Mouse (Mus musculus): ENCODE measurements at regions not wholly inside any gene's neighbourhood (a gene's known extent, or its start where the extent isn't known, plus 50 kb on each side); places are given as distances from the start of the nearest gene placed in this dataset.
A peak's percentile ranks its signal among the peaks of the same experiment; 100 is the strongest.

GRCm38 (mm10) chr13:54847764-54848183, 58.6 kb downstream of the Tspan17 start:
- no peak for DNase-seq

GRCm38 (mm10) chr13:54851131-54851530, 62.0 kb downstream of the Tspan17 start:
- DNase-seq = no peak

GRCm38 (mm10) chr13:54855333-54856238, 66.4 kb downstream of the Tspan17 start:
- no peak for DNase-seq

- DNase-seq = no peak
Measured at GRCm38 (mm10) chr13:54862931-54863330, 73.8 kb downstream of the Tspan17 start.

- no peak for DNase-seq
Measured at GRCm38 (mm10) chr13:54864048-54864447, 74.9 kb downstream of the Tspan17 start.

GRCm38 (mm10) chr13:54872004-54872403, 77.2 kb upstream of the Unc5a start:
- no peak for DNase-seq

GRCm38 (mm10) chr13:54873882-54874281, 75.3 kb upstream of the Unc5a start:
- no peak for DNase-seq

- no peak for DNase-seq
Measured at GRCm38 (mm10) chr13:54874291-54875200, 74.7 kb upstream of the Unc5a start.

- peak; percentile 47 for DNase-seq
Measured at GRCm38 (mm10) chr13:54876556-54876955, 72.7 kb upstream of the Unc5a start.

- DNase-seq = no peak
Measured at GRCm38 (mm10) chr13:54877656-54878055, 71.6 kb upstream of the Unc5a start.

GRCm38 (mm10) chr13:54879325-54879724, 69.9 kb upstream of the Unc5a start:
- no peak for DNase-seq

- no peak for DNase-seq
Measured at GRCm38 (mm10) chr13:54880204-54880603, 69.0 kb upstream of the Unc5a start.

- DNase-seq = no peak
Measured at GRCm38 (mm10) chr13:54882781-54883180, 66.4 kb upstream of the Unc5a start.

- DNase-seq = no peak
Measured at GRCm38 (mm10) chr13:54883748-54884708, 65.2 kb upstream of the Unc5a start.

- DNase-seq = no peak
Measured at GRCm38 (mm10) chr13:54884709-54885460, 64.3 kb upstream of the Unc5a start.

GRCm38 (mm10) chr13:54887366-54887921, 61.8 kb upstream of the Unc5a start:
- no peak for DNase-seq

GRCm38 (mm10) chr13:54888021-54888420, 61.2 kb upstream of the Unc5a start:
- DNase-seq = no peak

GRCm38 (mm10) chr13:54889684-54890399, 59.4 kb upstream of the Unc5a start:
- no peak for DNase-seq

GRCm38 (mm10) chr13:54892572-54892971, 56.6 kb upstream of the Unc5a start:
- no peak for DNase-seq

GRCm38 (mm10) chr13:54893651-54894050, 55.6 kb upstream of the Unc5a start:
- DNase-seq = no peak

GRCm38 (mm10) chr13:54895981-54896380, 53.2 kb upstream of the Unc5a start:
- no peak for DNase-seq

Data from kidney, postnatal 10 days (tissue).